Mouse (Mus musculus): ENCODE measurements around the gene Slc22a3. TPM values are rescaled to one million over a fixed set of nuclear protein-coding genes. Genes with fewer than 3 reads are reported as not detected.

Slc22a3 gene
- total RNA-seq, 1 experiment from 2014 or later, result not detected

GRCm38 (mm10) chr17:12369393-12369792, 138.1 kb downstream of the Slc22a3 start:
- no peak for ATAC-seq (ENCODE audit: extremely low read depth, insufficient number of reproducible peaks, low FRiP score, poor library complexity, severe bottlenecking)

Other genes starting within 250 kb of the Slc22a3 start
- gene Map3k4, start 188.9 kb downstream of the Slc22a3 start, total RNA-seq (2017), result 38.2 and 38.7 TPM in 2 replicates
- gene Plg, start 129.1 kb downstream of the Slc22a3 start, total RNA-seq (2017), result not detected in 2 replicates
- gene Slc22a2, start 76.4 kb upstream of the Slc22a3 start, total RNA-seq (2017), result not detected in 2 replicates
- not detected in 2 replicates for gene Slc22a1, start 168.1 kb upstream of the Slc22a3 start, total RNA-seq (2017)